Mouse (Mus musculus) liver, adult 2 months (tissue): ENCODE results near the gene Esrra. TPM values are rescaled to one million over a fixed set of nuclear protein-coding genes. Genes with fewer than 3 reads are reported as not detected.

Experiments
- DNase-seq: peaks from one replicate; pipeline ENCODE4 v3.0.0-alpha.2; 2011; ENCODE audit warnings: low read depth, low spot score; ENCODE audit errors: extremely low read depth
- H3K27ac ChIP-seq: fragments of 200-500 bp; replicated peaks from 2 replicates; pipeline ENCODE4 v1.5.1; 2012; ENCODE audit warnings: low read depth, mild to moderate bottlenecking, control low read depth, inconsistent platforms, low read length; ENCODE audit not compliant: insufficient read depth
- H3K27me3 ChIP-seq: fragments of 200-500 bp; 2 replicates; pipeline ENCODE4 v1.6.1; 2012; ENCODE audit warnings: mild to moderate bottlenecking, moderate library complexity, low read length, inconsistent platforms; ENCODE audit not compliant: control insufficient read depth, insufficient read depth
- H3K36me3 ChIP-seq: fragments of 200-500 bp; 2 replicates; pipeline ENCODE4 v1.6.1; 2012; ENCODE audit warnings: low read length, inconsistent platforms; ENCODE audit not compliant: control insufficient read depth, insufficient read depth
- H3K4me1 ChIP-seq: fragments of 200-500 bp; 2 replicates; pipeline ENCODE4 v1.6.1; 2011; ENCODE audit warnings: low read length; ENCODE audit not compliant: control insufficient read depth, insufficient read depth
- H3K4me3 ChIP-seq: fragments of 200-500 bp; 2 replicates; pipeline ENCODE4 v1.5.1; 2011; ENCODE audit warnings: low read depth, mild to moderate bottlenecking, control low read depth, low read length, moderate library complexity; ENCODE audit not compliant: insufficient read depth
- H3K79me2 ChIP-seq: fragments of 200-500 bp; 2 replicates; pipeline ENCODE4 v1.6.1; 2012; ENCODE audit warnings: inconsistent platforms, mild to moderate bottlenecking, low read length, moderate library complexity; ENCODE audit not compliant: control insufficient read depth, insufficient read depth
- H3K9ac ChIP-seq: fragments of 200-500 bp; 2 replicates; pipeline ENCODE4 v1.6.1; 2012; ENCODE audit warnings: low read depth, mild to moderate bottlenecking, control low read depth, inconsistent platforms, low read length
- CTCF ChIP-seq: fragments of 200-500 bp; IDR thresholded peaks from 2 replicates; pipeline ENCODE4 v1.5.1; 2011; ENCODE audit warnings: low read depth, low read length, control low read depth
- POLR2A ChIP-seq: fragments of 200-500 bp; IDR thresholded peaks from 2 replicates; pipeline ENCODE4 v1.6.1; 2011; ENCODE audit warnings: low read length, control low read depth; ENCODE audit not compliant: insufficient read depth; ENCODE audit errors: extremely low read depth
- whole genome bisulfite sequencing: fragments of 180-500 bp; shearing (Covaris S2); methylation state at CpG from one replicate; pipeline ENCODE4 v1.1.7; 2018; 5-methylcytosine and 5-hydroxymethylcytosine counted together
- polyA plus RNA-seq: library from polyadenylated mRNA; depleted of rRNA; stranded (reverse); fragments of >200 nt; gene quantifications from 2 replicates; pipeline ENCODE4 v1.2.3, GENCODE M21; 2012; rRNA removed
- total RNA-seq: library from RNA; depleted of rRNA; stranded (reverse); fragments of >200 nt; gene quantifications from 2 replicates; pipeline ENCODE4 v1.2.3, GENCODE M21; 2014; rRNA removed

The Esrra gene
- total RNA-seq: 25.9 and 27.7 TPM in 2 replicates
- polyA plus RNA-seq: 36.6 and 40.6 TPM in 2 replicates

DNA sequence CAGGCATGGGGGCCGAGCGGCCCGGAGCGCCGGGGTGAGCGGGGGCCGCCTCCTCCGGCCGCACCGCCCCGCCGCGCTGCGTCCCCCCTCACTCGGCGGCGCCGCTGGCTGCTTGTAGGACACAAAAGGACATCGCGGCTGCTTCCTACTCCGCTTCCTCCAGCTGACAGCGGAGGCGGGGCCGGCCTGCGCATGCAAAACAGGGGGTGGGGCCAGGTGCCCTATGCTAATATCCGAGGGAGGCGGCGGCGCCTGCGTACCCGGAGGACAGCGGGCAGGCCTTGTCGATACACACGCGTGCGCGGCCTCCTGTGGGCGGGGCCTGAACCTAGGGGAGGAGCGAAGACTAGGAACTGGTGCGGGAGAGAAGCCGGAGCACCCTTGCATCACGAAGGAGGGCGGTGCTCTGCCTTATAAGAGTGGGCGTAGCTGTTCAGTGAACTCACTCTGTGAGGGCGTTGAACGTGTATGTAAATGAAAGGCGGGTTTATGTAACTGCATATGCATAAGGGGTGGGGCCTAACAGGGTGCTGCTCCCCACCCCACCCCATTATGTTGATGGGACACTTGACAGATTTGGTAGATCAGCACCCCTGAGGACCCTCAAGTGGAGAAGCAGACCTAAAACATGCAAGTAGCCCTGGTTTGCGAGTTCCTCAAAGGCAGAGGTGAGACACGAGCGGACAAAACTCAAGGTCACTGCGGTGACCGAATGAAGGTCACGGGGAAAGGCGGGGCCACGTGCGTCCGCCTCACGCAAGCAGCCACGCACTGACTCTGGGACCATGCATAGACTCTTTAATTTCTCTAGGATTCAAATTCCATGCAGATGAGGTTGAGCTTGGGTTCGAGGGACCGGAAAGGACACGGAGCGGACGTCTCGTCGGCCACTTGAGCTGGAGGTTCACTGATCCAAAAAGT lies at the start of gene Esrra:
Esrra (minus strand) TSS at position 167 of the 921 bp plus-strand sequence.
- under 1% methylated on average over 66 of the region's 66 CpGs for WGBS

DNA sequence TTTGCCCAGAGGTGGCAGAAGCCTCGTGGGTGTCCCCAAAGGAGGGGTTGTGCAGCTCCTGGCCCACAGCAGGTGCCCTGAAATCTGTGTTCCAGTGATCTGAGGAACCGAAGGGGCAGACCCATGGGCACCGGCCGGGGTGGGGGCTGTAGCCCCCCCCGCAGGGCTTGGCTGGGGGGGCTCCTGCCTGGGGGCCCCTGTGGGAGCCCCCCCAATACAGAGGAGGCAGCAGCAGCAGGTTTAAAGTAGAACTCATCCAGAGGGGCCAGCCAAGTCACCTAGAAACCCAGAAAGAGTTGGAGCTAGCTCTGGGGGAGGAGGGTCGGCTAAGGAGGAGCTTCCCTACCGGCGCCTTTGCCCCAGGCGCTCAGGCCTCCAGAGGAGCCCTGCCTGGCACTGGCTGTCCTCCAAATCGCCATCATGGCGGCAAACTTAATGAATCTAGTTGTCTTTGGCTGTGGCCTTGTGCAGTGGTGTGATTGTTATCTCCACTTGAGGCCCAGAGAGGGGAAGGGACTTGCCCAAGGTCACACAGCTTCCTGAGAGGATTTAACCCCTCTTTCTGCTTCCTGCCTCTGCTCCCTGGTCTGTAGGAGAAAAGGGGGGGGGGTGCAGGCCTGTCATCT lies 49.0 kb upstream of the Esrra start:
- Histone ChIP-seq H3K79me2 (peaks cover 4% of the 10 kb centered on the region; the same call in 1 of the 2 replicates), H3K4me1 (peaks cover 7% of the 10 kb centered on the region), H3K4me3 (no peak overlapping the region), H3K27me3 (no peaks in the 10 kb centered on the region), H3K9ac (no peak overlapping the region), H3K36me3 (no peaks in the 10 kb centered on the region), H3K27ac (no peak overlapping the region)
- 46% methylated on average over 11 of the region's 11 CpGs for WGBS
- no peak for TF ChIP-seq POLR2A
- no peak for TF ChIP-seq CTCF
- DNase-seq: no peak

More for the DNA sequence above, at the start of gene Esrra:
- peaks cover 36% of the 10 kb centered on the region for H3K4me1 ChIP-seq
- no peaks in the 10 kb centered on the region for H3K27me3 ChIP-seq
- TF ChIP-seq CTCF (no peak), POLR2A (peak; percentile 86)
- peak within 1 kb of the TSS; percentile 84 for H3K27ac ChIP-seq
- peak; percentile 99 for DNase-seq
- peak within 1 kb of the TSS; percentile 74 for H3K9ac ChIP-seq
- H3K79me2 ChIP-seq: no peaks in the 10 kb centered on the region; the same call in 1 of the 2 replicates
- H3K36me3 ChIP-seq: peaks cover 2% of the 10 kb centered on the region; the same call in 1 of the 2 replicates
- H3K4me3 ChIP-seq: peak within 1 kb of the TSS; percentile 71

DNA sequence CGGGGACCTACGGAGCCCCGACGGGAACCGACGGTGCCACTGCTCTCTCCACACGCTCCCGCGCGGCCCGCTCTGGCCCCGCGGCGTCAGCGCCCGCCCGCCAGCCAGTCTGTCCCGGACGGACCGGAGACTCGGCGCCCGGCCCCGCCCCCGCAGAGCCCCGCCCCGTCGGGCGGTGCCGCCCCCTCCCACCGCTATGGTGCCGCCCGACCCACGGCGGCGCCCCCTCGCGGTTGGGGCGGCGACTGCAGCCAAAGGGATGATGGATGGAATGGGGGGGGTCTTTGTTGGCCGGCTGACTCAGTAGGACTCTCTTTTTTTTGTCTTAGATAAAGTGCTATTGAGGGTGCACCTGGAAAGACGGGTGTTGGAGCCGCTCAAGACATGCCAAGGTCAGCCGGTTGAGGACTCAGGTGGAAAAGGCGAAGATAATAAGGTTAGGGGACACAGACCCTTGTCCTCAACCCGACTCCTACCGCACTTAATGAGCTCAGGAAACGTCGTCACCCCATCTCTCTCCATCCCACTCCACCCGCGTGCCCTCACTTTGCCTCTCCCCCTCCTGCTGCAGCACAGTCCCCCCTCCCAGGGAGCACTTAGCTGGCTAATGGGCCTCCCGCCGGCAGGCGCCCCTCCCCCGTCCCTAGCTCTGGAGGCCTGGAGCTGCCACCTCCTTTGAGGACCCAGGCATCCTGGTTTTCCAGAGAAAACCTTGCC lies 48.2 kb upstream of the Esrra start:
- Histone ChIP-seq H3K27ac (peak overlapping the region; percentile 61), H3K9ac (peak overlapping the region; percentile 93), H3K36me3 (peaks cover 1% of the 10 kb centered on the region; the same call in 1 of the 2 replicates), H3K4me3 (peak overlapping the region; percentile 85), H3K27me3 (no peaks in the 10 kb centered on the region), H3K4me1 (peaks cover 7% of the 10 kb centered on the region), H3K79me2 (peaks cover 4% of the 10 kb centered on the region; the same call in 1 of the 2 replicates)
- TF ChIP-seq POLR2A (peak; percentile 58; the same call in 1 of the 2 replicates), CTCF (peak; percentile 72)
- 2% methylated on average over 55 of the region's 55 CpGs for WGBS
- peak; percentile 20 for DNase-seq

DNA sequence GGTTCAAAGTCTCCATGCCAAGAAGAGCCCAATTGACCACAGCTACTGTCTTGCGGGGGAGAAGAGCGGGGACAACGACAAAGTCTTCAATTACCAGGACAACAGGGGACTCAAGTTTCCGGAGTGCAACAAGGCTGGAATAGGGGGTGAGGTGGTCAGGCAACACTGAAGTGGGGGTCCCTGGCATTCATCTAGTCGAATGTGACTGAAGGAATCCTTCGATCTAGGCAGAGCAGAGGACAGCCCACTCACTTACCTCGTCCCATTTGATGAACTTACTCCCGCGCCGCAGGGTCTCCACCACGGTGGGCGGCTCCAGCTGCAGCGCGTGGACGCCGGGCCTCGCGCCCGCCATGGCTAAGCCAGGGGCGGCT lies 47.7 kb upstream of the Esrra start:
- Histone ChIP-seq H3K9ac (peak overlapping the region; percentile 93), H3K4me1 (peaks cover 7% of the 10 kb centered on the region), H3K4me3 (peak overlapping the region; percentile 85), H3K79me2 (peaks cover 4% of the 10 kb centered on the region; the same call in 1 of the 2 replicates), H3K27me3 (no peaks in the 10 kb centered on the region), H3K36me3 (peaks cover 1% of the 10 kb centered on the region; the same call in 1 of the 2 replicates), H3K27ac (peak overlapping the region; percentile 61)
- TF ChIP-seq POLR2A (no peak), CTCF (no peak)
- DNase-seq: no peak
- WGBS: under 1% methylated on average over 20 of the region's 20 CpGs

DNA sequence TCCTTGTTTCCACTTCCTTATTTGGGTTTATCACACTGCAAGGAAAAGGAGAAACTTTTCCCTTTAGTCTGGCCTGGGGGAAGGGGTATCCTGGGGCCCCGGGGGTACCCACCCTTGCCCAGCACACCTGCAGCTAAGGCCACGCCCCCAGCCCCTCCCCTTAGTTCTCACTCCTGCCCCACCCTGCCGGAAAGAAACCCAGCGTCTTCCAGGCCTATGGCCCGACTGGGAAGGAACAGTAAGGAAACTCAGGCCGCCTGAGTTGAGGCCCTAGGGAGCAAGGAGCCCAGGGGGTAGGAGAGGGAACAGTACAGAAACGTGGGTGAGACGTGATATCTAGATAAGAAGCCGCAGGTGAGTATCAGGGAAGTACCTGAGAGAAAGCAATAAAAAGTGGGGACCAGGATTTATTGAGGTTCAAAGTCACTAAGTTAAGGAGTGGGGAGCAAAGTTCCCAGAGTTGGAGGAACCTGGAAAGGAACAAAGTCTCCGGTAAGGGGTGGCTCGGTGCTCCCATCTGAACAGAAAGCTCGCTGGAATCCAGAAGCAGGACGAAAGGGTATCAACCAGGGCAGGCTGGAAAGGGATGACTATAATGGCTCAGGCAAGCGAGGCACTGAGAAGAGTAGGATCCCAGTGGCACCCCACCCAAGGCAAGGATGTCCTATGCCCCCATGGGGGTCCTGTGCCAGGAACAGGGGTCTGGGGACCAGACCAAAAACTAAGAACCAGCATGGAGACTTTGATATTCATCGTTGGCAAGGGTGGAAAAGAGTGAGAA lies 47.1 kb upstream of the Esrra start:
- H3K9ac ChIP-seq: peak overlapping the region; percentile 93
- H3K27ac ChIP-seq: no peak overlapping the region
- peaks cover 7% of the 10 kb centered on the region for H3K4me1 ChIP-seq
- H3K27me3 ChIP-seq: no peaks in the 10 kb centered on the region
- WGBS: 21% methylated on average over 15 of the region's 15 CpGs
- no peak for DNase-seq
- H3K4me3 ChIP-seq: peak overlapping the region; percentile 85
- TF ChIP-seq CTCF (no peak), POLR2A (no peak)
- peaks cover 4% of the 10 kb centered on the region; the same call in 1 of the 2 replicates for H3K79me2 ChIP-seq
- H3K36me3 ChIP-seq: peaks cover 1% of the 10 kb centered on the region; the same call in 1 of the 2 replicates
